Mouse (Mus musculus) G1E (cell line): Measurements from ENCODE around the gene Car1.
"Not testable (repeated sequence)": the region's sequence is repeated elsewhere in the genome, so short reads cannot be mapped to it uniquely, and the experiment has no call there.

Source experiments
- CTCF ChIP-seq: IDR thresholded peaks from 2 replicates; pipeline ENCODE4 v1.5.1; 2012; ENCODE audit warnings: low read depth, low read length, inconsistent platforms, mixed read lengths
- GATA1 ChIP-seq: IDR thresholded peaks from 2 replicates; pipeline ENCODE4 v1.6.1; 2012; ENCODE audit warnings: borderline replicate concordance, low read length, inconsistent platforms, mixed read lengths
- GATA2 ChIP-seq: IDR thresholded peaks from 2 replicates; pipeline ENCODE4 v1.6.1; 2012; ENCODE audit warnings: low read depth, low read length, inconsistent platforms, borderline replicate concordance
- TAL1 ChIP-seq: conservative IDR thresholded peaks from 2 replicates; pipeline ENCODE4 v1.6.1; 2012; ENCODE audit warnings: low read depth, low read length, inconsistent platforms, mixed read lengths

DNA sequence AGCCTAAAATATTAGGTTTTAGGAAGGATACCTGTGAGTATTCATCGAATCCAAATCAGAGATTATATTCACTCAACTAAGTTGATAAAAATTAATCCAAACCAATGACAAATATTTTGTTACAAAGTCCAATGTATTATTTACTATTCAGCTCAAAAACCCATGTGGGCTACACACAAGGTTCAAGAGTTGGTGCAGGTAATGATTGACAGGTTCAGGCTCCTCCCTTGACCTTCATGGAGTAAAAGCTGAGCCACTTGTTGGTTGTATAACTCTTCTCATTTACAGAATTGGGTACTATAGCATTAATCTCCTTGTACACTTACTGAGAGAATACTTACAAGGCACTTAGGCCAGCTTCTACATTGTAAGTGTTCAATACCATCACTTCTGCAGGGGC is 80.7 kb downstream of the Car1 start:
- TF ChIP-seq GATA2, CTCF, GATA1, TAL1: not testable (repeated sequence)
